Mouse (Mus musculus): ENCODE data around the gene Gm5089.

Gm5089 gene

DNA sequence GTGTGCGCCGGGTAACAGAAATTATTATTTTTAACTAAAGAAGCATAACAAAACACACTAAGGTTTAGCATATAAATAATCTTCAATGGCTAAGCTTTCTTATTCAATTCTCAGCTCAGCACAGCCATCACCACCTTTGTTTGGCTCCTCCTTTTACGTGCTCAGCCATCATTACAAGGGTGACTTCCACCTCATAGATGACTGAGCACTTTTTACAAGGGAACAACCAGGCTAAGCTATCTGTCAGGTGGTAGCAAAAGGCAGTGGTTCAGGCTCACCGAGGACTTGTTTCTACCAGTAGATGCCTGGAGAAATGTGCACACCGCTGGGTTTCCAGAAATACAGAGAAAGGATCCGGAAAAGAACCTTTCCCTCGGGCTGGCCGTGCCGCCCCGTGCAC lies 16.9 kb downstream of the Gm5089 start:
- DNase-seq (ENCODE audit: inconsistent age in 2 of 2, low spot score in 1 of 2): no peak

DNA sequence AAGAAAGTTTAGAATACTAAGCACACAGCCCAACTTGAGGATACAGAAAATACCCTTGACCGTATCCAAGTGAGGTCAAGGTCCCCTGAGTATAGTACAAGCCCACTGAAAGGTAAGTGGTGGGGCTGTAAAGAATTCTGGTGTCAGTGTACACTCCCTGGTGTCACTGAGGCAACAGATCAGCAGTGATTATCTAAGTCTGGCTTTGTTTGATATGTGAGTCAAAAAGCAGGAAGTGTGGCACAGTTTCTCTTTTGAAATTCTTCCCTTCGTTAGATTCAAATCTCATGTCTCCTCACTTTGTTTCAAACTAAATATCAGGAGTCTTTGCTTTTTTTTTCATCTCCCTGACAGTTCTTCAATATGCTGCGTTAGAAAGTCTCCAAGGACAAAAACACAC lies 18.4 kb downstream of the Gm5089 start:
- DNase-seq (ENCODE audit: inconsistent age in 2 of 2, low spot score in 1 of 2): no peak

DNA sequence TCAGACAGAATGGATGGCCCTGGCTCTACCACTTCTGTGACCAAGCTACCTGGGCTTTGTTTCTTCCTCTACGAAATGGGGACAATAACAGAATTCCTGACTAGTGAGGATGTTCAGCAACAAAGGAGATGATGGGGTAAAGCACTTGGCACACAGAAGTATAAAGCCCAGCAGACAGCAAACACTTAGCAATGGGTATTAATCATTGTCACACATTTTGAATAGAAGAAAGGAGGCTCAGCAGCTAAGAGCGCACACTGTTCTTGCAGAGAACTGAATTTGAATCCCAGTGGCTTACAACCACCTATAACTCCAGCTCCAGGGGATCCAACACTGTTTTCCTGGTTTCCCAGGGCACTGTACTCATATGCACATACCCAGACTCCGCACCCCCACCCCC lies 23.3 kb downstream of the Gm5089 start:
- DNase-seq (ENCODE audit: inconsistent age in 2 of 2, low spot score in 1 of 2): no peak

DNA sequence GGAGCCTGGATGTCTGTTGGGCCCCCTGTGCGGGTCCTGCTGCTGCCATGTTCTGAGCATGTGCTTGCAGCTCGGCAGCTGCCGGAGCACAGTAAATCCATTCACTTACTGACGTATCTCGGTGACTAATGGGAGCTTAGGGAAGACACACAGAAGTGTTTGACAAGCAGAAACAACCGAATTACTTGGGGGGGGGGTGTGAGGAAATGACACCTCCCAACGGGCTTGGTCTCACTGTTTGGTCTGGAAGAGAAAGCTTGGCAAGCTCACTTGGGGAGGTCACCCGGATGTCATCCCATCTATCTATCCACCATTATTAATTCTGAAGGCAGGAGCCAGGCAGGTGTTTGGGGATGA lies 23.7 kb downstream of the Gm5089 start:
- no peak for DNase-seq (ENCODE audit: inconsistent age in 2 of 2, low spot score in 1 of 2)

DNA sequence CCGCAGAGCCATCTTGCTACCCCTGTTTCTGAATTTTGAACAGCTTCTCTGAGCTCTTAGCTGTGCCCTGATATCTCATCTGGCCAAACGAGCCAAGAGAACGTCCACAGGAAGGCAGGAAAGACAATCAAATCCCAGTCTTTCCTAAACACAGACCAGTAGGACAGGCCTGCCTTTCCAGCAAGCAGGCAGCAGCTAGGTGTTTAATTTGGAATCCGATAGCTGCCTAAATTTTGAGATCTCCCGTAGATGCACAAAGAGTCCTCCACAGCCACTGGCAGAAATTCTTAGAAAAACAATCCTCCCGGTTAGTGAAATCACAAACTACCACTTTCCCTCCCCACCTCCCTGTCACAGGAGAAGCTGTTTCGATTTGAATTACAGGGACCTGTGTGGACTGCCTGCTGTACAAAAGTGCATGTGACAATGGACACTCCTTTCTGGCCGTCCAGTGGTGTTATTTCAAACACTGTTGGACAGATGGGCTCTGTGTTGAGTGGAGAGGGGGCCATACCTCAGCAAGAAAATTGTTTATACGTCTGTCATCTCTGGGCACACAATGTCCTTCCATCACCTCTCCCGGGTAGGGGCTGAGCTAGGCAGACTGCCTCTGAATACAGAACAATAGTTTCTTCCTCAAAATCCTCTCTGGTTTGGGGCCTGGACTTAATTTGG lies 24.2 kb downstream of the Gm5089 start:
- DNase-seq (ENCODE audit: inconsistent age in 2 of 2, low spot score in 1 of 2): no peak

DNA sequence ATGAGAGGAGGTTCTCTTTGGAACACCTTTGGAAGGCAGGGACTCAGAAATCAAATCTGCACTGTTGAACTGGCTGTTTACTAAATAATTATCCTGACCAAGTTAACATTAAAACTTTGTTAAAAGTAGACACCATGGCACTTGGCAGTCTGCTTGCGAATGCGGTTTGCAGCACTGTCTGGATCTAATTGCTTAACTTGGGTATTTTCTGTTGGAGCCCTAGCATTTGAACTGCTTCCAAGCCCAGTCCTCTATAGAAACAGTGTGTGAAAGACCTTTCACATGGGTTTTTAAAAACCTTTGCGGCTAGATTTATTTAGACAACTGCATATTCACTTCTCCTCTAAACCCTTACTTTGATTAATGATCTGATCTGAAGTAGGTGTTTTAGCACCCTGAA lies 26.5 kb downstream of the Gm5089 start:
- no peak for DNase-seq (ENCODE audit: inconsistent age in 2 of 2, low spot score in 1 of 2)

DNA sequence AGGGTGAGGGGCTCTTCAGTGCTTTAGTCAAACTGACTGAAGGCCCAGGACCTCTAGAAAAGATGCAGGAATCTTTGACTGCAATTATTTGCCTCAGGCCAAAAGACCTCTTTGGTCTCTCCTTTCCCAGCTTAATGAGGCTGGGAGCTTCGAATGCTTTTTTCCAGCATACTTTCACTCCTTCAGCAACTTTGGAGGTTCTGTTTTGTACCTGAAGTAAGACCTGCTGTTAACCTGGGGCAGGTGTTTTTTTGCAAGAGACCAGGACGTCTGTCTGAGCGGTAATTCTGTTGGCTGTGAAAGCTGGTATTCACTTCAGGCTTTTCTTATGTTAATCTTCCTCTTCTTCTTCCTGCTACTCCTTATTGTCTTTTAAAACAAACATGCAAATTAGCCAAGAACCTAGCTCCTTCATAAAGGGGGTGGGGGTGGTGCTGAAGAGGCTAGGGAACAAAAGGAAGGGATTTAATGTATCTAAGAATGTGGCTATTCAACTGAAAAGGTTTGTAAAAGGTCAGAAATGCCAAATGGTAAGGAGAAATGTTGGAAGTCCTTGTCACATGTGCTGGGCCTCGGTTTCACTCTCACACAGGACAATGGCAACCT lies 34.6 kb downstream of the Gm5089 start:
- DNase-seq (ENCODE audit: inconsistent age in 2 of 2, low spot score in 1 of 2): no peak

DNA sequence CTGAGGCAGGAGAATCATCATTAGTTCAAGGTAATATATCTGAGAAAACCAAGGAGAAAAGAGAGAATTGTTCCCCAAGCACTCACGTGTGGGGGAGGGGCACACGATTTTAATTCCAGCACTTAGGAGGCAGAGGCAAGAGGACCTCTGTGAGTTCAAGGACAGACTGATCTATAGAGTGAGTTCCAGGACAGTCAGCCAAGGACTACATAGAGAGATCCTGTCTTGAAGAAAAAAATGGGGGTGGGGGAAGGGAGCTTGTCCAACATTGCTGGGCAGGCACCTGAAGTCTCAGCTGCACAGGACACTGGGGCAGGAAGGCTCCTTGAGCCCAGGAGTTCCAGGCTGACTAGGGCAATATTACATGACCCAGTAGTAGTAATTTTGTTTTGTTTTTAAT lies 36.1 kb downstream of the Gm5089 start:
- DNase-seq (ENCODE audit: inconsistent age in 2 of 2, low spot score in 1 of 2): no peak

DNA sequence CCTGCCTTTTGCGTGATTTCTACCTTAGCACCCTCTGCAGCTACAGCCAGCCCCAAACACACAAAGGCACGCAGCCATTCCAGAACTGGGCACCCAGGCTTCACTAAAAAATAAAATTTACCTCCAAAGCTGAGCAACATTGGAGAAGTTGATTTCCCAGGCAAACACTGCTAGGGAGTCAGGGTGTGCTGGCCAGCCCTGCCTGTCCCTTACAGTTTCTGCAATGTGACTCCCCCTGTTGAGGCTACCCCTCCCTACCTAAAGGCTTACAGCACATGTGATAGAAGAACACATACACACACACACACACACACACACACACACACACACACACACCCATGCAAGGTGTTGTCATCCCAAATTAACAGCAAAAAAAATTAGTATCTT lies 37.4 kb downstream of the Gm5089 start:
- DNase-seq (ENCODE audit: inconsistent age in 2 of 2, low spot score in 1 of 2): no peak

DNA sequence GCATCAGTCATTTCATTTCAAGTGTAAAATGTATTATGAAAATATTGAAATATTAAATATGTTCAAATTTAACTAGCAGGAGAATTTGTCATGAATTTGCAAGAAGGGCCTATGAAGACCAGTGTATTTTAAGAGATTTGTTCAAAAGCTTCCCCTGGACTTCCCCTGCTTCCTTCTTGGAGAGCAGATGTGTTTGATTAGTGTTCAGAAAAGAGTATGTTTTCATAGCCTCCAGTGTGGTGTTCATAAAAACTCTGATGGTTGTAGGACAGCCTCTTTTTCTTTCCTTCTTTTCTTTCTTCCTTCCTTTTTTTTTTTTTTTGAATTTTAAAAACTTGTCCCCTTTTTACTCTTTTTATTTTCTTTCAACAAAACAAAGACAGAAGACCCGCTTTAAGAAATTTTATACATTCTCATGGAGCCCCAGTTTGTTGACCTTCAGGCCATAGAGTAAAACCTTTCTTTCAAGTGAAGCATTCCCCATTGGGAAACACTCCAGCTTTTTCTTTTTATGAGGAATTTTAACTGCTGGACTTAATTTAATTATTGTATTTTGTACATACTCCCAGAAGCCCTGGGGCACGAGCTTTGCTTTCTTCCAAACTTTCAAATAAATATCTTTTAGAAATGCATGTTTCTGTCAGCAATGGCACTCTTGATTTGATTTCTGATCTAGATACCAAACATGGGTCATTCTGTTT lies 37.9 kb downstream of the Gm5089 start:
- no peak for DNase-seq (ENCODE audit: inconsistent age in 2 of 2, low spot score in 1 of 2)

DNA sequence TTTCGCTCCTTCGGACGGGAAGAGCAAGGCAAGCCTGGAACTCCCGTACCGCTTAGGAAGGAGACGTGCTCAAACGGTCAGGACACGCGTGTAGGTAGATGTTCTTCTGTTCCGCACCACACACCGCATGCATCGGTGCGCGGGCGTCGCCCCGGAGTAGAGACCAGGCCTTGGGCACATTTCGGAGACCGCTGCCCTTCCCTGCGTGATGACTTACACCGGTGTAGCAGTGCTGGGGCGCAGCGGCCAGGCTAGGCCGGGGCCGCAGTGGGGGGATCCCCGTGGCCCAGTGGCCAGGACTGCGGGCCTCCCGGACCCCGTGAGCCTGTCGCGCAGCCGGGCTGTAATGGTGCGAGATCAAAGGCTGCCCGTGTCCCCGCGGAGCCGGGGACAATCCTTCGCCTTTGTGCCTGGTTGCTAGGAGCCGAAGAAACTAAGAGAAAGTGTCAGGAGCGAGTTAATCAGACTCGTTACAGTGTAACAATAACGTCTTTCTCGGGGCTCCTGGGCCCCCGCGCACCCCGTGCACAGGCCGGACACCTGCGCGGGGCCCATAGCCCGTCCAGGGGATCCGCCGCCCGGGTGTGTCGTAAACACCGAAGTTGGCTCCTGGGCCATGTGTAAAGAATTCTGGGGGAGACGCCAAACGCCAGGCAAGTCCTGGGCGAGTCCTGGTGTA lies 44.2 kb downstream of the Gm5089 start:
- peak; percentile 13 to 51 for DNase-seq (ENCODE audit: inconsistent age in 2 of 2, low spot score in 1 of 2)

DNA sequence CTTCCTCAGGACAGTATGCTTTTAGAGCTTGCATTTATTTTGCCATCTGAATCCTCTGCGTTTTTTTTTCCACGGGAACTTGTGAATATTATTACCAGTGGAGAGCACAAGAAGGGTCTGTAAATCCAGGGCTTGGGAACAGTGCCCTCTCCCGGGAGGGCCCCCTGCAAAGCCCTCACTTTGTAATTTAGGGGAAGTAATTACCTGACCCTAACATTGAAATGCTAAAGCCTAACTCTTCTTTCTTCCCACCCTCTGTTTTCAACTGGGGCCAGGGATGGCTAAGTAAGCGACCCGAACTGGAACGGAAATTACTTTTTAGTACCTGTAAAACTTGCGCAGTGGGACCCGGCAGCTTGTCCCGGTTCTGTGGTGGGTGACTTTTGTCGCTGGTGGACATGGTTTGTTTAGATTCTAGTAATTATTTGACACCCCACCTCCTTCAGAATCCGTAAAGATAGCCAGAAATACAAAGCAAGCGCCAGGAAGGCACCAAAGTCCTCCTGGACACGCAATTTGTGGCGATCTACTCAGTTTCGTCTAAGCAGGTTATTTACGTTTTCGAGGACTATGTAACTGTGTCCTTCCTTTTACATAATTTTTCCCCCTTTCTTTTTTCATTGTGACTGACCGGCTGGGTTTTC lies 44.9 kb downstream of the Gm5089 start:
- no peak for DNase-seq (ENCODE audit: inconsistent age in 2 of 2, low spot score in 1 of 2)

DNA sequence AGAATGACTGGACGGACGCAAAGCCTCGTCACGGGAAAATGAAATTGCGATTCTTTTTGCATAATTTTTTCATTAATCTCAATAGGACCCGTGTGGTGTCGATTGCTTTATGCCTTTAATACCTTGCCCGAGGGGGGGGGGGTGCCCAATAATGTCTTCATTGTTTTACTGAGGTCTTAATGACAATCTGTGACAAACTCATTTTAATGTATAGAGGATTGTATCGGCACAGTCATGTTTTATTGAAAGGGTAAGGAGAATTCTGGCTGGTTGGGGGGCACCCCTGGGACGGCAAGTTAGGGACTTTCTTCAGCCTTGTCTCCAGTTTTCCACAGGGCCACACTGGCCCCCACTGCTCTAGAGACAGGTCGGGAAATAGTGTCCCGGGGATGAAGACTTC lies 45.7 kb downstream of the Gm5089 start:
- DNase-seq (ENCODE audit: inconsistent age in 2 of 2, low spot score in 1 of 2): no peak

DNA sequence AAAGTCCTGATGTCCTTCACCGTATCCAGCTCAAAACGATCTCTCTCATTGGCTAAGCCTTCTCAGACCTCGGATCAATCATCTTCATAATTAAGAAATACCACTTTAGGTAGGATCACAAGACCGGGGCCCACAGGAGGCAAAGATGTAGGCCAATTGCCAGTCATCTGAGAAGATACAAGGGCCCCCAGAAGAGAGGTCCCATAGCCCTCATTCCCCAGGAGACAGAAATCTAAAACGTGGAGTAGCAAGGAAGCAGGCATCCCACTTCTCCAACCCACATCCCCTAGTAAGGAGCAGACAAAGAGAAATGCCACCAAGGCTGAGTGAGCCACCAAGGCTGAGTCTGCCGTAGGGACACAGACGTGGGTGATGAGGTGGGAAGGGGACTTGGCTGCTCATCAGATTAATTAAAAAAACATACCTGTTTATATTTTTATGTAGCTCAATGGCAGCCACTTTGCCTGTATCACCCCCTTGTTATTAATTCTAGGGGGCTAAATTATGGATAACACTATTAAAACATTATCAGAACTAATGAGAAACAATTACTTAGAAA lies 46.2 kb downstream of the Gm5089 start:
- no peak for DNase-seq (ENCODE audit: inconsistent age in 2 of 2, low spot score in 1 of 2)

DNA sequence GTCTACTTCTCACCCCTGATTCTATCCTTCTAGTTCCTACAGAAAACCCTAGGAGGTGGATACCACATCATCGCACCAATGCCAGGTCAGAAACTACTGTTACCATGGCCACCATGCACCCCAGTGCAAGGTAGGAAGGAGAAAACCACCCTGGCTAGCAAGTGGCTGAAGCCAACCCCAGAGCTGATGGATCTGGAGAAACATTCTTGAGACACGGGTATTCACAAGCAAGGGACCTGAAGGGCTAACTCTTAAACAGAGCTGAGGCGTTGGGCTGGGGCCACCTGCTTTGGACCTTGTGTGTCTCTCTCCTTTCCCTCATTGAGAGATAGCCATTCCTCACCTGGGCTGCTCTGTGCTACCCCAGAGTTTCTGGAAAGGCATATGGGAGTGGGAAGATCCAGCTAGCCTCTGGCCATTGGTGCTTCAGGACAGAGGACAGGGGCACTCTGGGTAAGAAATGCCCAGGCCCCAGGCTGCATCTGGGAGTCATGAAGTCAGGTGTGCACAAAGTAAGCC lies 47.4 kb downstream of the Gm5089 start:
- no peak for DNase-seq (ENCODE audit: inconsistent age in 2 of 2, low spot score in 1 of 2)

DNA sequence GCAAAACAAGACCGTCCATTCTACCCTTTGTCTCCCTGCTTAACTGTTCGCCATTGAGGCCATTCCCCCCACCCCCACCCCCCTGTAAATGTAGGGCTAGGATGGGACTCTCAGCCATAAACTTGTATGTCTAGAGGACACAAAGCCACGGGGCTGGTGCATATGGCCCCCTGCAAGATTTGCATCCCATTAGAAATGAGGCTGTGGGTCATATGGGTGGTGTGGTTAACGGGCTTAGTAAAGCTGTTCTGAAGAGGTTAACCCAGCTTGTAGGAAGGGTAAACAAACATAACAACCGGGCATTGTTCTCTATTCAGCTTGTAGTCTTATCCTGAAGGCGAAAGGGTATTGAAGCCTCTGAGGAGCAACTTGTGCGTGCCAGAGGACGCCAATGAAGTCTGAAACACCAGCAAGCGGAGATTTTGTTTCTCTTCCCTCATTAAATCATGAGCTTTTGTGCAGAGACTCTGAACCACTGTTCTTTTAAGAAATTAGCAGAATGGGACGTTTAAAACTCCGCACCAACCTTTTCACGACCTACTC lies 48.1 kb downstream of the Gm5089 start:
- no peak for DNase-seq (ENCODE audit: inconsistent age in 2 of 2, low spot score in 1 of 2)

DNA sequence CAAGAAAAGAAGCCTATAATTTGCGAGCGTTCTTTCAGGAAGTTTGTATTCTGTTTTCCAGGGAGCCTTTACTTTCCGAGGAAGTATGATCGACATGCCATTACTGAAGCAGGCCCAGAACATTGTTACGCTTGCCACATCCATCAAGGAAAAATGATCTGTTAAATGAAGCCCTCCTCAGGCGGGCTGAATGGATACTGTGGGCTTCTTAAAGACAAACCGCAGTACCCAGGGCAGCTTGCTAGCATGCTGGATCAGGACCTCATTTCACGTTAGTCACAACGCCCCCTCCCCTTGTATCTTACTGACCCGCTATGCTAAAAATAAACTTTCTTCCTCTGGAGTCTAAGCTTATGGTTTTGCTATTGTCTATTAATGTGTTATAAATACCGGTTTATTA lies 49.0 kb downstream of the Gm5089 start:
- no peak for DNase-seq (ENCODE audit: inconsistent age in 2 of 2, low spot score in 1 of 2)

DNA sequence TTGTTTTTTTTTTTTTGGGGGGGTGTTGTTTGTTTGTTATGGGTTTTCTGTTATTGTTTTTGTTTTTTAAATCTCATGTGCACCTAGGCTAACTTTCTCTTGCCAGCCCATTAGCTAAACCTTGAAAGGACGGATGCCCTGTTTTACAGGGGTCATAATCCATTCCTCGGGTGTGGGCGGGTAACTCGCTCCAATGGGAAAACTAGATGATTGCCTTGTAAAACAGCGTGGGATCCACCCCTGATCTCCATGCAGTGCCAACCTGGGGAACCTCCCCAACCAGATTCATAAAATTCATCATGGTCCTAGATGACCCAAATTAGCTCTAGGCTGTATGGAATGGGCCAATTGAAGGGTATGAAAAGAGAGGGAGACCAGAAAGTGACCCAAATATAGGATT lies 51.0 kb downstream of the Gm5089 start:
- DNase-seq (ENCODE audit: inconsistent age in 2 of 2, low spot score in 1 of 2): no peak

DNA sequence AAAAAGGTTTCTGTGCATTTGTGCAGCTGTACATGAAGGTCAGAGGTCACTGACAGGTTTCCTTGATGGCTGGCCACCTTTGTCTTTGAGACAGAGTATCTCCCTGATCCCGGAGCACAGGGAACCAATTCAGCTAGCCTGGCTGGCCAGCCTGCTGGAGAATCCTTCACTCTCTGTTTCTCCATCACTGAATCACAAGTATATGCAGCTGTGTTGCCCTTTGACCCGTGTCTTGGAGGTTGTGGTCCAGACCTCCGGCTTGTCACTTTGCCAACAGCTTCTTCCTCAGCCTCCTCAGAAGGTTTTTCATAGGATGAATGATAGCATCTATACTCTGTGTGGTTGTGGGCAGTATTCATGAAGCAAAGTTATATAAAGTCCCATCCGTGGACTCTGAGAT lies 52.2 kb downstream of the Gm5089 start:
- no peak for DNase-seq (ENCODE audit: inconsistent age in 2 of 2, low spot score in 1 of 2)

DNA sequence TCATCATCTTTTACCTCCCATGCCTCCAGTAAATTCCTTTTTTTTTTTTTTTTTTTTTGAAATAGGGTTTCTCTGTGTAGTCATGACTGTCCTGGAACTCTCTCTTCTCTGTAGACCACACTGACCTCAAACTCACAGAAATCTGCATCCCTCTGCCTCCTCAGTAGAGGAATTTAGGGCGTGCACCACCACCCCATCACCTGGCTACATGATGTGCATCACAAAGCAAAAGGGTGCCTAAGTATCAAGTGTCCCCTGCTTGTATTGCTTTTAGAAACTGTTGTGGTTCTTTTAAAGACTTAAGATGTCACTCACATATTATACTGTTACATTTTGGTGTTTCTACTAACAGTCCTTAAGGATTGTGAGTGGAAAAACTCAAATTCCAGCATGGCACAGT lies 57.8 kb downstream of the Gm5089 start:
- DNase-seq (ENCODE audit: inconsistent age in 2 of 2, low spot score in 1 of 2): no peak

DNA sequence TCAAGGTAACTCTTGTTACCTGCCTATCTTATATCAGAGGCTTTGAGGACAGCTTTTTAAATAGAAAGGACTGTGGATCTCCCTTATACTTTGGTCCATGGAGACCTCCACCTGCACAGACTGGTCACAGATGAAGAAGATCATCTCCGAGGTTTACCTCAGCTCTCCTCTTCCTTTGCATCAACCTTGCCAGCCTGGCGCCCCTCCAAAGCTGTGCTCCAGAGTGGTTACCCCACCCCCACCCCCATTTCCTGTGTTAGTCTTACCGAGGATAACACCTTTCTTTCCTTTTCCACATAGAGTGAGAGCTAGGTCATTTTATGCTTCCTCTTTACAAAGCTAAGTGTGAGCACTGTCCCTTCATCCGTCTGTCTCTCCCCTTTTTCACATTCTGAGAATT lies 60.0 kb downstream of the Gm5089 start:
- DNase-seq (ENCODE audit: inconsistent age in 2 of 2, low spot score in 1 of 2): no peak
